Mouse (Mus musculus) skeletal muscle tissue, adult 2 months (tissue): Measurements from ENCODE around the gene Zap70.

Experiments used
- DNase-seq: peaks from one replicate; pipeline ENCODE4 v3.0.0-alpha.2; 2012; ENCODE audit warnings: low read depth, low spot score

Gene Zap70

DNA sequence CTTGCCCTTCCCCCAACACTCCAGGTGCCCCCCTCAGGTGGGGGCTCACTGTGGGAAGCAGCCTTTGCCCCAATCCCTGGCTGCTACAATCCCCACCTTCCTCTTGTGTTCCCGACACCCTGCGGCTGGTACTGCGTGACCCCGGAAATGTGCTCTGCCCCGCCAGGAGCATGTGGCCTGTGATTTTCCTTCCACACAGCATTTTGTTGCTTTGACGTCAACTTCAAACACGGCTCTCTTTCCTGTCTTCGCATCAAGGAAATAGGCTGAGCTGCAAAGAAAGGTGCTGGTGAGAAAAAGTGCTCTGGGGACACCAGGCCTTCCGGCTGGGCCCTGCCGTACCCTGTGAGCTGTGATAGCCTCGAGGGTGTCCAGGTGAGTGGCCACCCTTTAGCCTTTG, at the start of gene Zap70:
Gene Zap70 (plus strand): TSS at position 231 of the 400 bp plus-strand sequence.
- no peak for DNase-seq

DNA sequence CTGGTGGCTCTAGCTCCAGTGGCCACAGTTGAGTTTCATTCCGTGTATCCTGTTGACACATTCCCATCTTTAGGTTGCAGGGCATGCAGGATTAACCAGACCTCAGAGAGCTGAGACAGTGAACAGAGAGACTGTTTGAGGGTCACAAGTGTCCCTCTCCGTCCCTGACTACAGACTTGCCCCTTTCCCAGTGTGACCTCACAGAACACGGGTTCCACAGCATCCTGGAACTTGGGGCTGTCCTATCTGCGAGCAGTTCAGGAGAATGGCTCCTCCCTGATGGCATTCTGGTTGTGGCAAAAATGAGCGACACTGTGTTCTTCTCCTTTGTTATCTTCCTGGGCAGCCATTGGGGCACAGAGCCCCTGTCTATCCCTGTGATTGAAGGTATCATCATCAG, 47.3 kb upstream of the Zap70 start, which contains the start of gene Actr1b:
Gene Actr1b (minus strand): TSS at position 112 of the 400 bp plus-strand sequence.
- DNase-seq: no peak

DNA sequence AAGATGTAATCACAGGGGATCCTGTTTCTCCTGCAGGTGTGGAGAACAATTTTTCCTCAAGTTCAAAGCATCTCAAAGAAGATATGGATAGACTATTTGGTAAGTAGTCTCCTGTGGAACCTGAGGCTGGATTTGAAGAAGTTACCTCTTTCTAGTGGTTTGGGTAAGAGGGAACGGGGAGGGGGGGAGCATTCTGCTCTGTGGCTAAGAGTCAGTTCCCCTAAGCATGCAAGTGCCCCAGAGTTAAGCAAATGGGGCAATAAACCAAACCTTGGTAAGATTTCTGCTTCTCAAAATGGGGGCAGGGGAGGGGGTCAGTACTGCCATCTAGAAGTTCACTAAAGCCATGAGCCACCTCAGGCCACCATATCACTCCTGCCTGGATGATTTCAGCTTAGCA, 42.8 kb upstream of the Zap70 start:
- DNase-seq: no peak

GRCm38 (mm10) chr1:36723146-36724056, 38.2 kb upstream of the Zap70 start:
- DNase-seq: no peak

DNA sequence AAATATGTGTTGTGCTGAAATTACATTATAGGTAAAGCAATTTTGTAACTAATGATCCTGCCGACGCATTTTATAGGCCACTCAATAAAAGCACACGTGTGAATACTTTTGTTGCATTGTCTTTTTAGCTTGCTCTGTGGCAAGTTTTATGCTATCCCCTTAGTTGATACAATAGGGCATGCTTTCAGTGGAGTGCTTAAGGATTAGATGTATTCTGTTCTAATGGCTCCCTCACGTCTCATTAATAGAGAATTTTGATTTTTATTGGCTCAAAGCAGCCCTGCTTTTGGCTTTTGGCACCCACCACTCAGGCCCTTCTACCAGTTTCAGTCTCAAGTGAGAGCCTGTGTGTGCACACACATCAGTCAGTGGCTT, 37.6 kb upstream of the Zap70 start:
- DNase-seq: no peak

GRCm38 (mm10) chr1:36737300-36737699, 24.3 kb upstream of the Zap70 start:
- DNase-seq: peak; percentile 85

GRCm38 (mm10) chr1:36739231-36739630, 22.4 kb upstream of the Zap70 start:
- no peak for DNase-seq

DNA sequence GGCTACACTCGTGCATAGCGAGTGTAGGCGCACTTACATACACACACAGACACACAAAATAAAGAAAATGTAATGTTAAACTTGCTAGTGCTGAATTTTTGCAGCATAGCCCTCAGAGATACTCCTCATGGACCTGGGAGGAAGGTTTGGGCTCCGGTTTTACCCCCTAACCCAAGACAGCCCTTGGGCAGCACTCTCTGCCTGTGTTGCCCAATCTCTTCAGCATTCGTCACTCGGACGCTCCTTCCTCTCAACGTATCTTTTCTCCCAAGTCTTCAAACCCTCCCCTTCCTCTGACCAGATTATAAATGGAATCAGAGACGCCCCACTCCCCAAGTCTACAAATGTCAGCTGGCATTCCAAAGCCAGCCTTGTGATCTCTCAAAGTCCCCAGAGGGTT, 18.6 kb upstream of the Zap70 start:
- no peak for DNase-seq

GRCm38 (mm10) chr1:36744268-36744944, 17.2 kb upstream of the Zap70 start:
- peak; percentile 28 for DNase-seq

- no peak for DNase-seq
Observed at GRCm38 (mm10) chr1:36745661-36746060, 15.9 kb upstream of the Zap70 start.

DNA sequence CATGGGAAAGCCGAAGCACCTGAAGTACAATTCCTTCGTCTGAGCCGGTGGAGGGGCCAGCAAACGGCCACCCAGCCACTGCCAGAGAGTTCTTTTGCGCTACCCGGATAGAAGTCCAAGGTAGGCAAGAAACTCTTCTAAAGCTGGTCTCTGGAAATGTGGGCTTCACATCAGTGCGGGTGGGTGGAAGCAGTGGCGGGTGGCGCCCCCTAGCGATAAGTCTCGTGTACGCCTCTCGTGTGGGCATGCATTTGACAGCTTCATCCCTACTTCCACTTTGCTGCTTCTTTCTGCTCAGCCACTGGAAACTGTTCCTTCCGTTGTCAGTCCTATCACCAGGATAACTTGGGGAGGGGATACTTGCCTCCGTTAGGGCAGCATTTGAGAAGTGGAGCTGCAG, 15.1 kb upstream of the Zap70 start:
- no peak for DNase-seq

DNA sequence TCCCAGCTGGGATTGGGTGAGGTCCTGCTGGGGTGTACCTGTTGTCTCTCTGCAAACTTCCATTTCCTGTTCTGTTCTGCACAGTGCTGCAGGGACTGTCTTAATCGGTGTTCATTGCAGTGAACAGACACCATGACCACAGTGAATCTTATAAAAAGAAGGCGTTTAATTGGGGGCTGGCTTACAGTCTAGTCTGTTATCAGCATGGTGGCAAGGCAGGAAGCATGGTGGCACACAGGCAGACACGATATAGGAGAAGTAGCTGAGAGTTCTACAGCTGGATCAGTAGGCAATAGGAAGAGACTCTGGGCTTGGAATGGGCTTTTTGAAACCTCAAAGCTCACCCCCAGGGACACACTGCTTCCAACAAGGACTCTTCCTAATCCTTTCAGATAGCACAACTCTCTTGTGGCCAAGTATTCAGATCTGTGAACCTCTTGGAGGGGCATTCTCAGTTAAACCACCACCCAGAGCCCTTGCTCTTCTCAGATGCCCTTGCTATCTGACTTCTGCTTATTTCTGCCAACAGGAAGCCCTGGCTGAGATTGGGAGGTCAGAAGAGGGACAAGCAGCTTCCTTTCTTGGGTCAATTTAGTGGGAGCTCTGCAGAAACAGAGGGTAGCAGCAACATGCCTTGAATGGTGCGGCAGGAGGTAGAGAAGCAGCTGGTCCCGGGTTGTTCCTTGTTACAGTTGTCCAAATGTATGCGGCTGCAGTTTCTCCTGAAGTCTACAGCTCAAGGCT, 7.5 kb upstream of the Zap70 start:
- no peak for DNase-seq

- DNase-seq: no peak
Observed at GRCm38 (mm10) chr1:36758553-36758952, 3.0 kb upstream of the Zap70 start.

DNA sequence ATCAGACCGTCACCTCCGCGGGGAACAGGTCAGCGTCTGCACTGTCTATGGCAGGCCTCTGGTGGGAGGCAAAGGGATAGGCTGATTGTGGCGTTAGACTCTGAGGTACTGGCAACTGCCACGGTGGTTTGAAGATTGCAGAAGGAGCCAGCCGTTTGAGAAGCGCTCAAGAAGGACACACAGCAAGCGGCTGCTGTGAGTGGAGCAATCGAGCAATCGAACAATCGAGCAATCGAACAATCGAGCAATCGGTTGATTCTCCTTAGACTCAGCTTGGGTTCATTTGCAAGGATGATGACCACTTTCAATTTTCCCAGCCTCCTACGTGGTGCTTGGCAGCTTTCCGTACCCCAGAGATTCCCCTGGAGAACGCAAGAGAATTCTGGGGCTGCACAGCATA, 2.5 kb upstream of the Zap70 start:
- no peak for DNase-seq

DNA sequence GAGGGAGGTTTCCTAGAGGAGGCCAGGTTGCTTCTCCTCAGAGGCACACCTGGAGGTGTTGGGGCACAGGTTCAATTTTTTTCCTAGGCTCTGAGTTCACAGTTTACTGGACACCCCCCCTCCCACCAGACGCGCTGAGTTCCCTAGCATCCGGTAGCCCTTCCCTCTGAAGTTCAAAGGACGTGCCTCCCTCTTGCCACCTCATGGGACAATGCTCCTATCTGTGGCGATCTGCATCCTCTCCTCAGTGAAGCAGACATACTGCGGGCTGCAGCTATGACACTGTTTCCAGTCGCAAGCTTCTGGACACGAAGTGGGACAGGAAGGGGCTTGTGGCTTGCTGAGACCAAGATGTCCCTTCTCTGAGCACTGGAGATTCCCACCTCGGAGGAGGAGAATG, 1.2 kb upstream of the Zap70 start:
- DNase-seq: no peak

DNA sequence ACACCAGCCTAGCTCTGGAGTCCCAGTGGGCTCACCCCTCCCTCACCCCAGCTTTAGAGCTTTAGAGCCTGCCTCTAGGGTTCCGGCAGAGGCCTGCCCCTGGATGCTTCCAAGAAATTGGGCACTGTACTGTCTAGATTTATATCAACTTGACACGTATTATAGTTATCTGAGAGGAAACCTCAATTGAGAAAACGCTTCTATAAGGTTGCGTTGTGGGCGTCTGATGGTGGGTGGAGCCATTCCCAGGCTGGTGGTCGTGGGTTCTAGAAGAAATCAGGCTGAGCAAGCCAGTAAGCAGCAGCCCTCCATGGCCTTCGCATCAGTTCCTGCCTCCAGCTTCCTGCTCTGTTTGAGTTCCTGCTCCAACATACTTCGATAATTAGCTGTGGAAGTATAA, 537 bp upstream of the Zap70 start:
- no peak for DNase-seq

DNA sequence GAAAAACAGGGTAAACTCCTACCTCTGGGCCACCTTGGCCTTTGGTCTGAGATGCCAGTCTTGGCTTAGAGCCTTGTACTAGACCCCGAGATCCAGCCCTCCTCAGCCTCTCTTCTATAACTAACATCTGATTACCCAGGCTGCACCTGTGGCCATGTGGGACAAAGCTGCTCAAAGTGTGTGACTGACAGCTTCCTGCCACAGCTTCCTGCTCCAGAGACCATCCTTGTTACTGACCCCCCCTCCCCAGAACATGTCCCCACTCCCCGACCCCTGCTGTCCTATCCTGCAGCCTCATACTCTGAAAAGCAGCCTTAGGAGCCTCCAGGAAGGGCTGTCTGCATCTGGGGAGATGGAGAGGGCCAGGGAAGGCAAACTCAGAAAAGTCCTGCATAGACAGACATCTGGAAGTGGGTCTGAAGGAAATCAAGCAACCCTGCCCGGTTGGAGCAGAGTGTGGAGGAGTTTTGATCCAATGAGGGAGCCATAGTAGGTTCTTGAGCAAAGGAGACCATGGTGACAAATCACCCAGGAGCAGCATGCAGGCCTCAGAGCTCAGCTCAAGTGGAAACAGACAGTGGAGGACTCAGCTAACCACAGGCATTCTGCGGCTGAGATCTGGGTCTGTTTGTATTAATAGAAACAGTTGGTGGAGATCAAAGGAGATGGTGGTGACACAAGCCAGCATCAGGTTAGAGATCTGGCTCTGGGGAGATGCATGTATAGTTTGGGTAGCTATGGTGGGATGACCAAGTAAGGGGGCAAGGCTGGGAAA, 5.0 kb downstream of the Zap70 start:
- DNase-seq: no peak

DNA sequence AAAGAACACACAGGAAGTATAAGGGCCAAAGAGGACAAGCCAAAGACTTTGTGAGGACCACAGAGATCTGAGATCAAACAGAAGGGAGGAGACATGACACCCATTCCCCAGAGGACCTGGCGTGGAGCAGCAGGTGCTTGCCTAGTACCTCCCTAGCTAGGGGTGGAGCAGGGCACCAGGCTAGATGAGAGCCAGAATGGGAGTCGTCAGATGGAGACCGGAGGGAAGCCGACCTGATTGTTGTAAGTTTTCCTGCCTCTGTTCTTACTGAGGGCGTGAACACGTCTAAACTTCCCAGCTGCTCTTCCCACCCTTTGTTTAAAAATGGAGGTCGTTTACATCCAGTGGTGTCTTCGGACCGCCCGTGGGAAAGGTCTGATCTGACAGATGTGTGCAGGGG, 5.7 kb downstream of the Zap70 start:
- no peak for DNase-seq

DNA sequence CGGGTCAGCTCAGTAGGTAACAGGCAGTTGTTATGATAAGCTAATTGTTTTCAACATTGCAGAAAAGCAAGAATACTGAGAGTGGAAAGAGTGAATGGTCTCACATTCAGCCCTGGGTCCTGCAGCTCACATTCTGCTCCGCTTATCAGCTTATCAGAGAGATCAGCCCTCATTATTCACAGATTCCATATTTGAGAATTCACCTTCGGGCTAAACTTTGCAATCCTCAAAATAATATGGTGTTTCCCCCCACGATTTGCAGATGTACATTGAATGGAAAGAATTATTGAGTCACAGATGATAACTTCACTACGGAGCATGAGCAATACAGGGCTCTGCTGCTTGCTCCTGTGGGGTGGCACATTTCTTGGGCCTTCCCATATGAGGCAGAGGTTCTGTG, 7.2 kb downstream of the Zap70 start:
- DNase-seq: no peak

DNA sequence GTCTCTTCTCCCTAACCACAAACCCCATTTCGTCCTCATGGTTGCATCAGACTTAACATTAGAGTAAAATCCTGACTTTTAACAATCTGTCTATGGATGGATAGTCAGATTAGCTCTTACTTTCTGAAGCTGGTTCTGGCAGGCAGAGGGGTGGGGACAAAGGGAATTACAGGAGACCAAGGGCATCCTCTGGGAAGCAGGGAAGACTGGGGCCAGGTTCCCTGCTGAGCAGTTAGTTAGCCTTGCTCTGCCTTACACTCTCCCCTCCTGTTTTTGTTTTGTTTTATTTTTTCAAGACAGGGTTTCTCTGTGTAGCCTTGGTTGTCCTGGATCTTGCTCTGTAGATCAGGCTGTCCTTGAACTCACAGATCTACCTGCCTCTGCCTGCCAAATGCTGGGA, 8.4 kb downstream of the Zap70 start:
- no peak for DNase-seq

GRCm38 (mm10) chr1:36770998-36771397, 9.4 kb downstream of the Zap70 start:
- DNase-seq: no peak
